Mouse (Mus musculus): ENCODE data around the gene Wdr72. TPM values are rescaled to one million over a fixed set of nuclear protein-coding genes. Genes with fewer than 3 reads are reported as not detected.
A peak's percentile ranks its signal among the peaks of the same experiment; 100 is the strongest.

Gene Wdr72
- total and polyA plus RNA-seq, 2 experiments from 2014 or later: 0.27 to 0.42 TPM

GRCm38 (mm10) chr9:74286210-74286609 lies 176.1 kb downstream of the Wdr72 start:
- peak; percentile 74 for TF ChIP-seq CTCF (IDR thresholded peaks at IDR 0.05)
- Histone ChIP-seq H3K27me3 (ENCODE audit: insufficient read depth, low read length) (no peaks in the 10 kb centered on the region), H3K36me3 (ENCODE audit: insufficient read depth, low read length) (no peaks in the 10 kb centered on the region), H3K4me3 (ENCODE audit: low read depth, low read length) (no peak overlapping the region), H3K27ac (ENCODE audit: low read depth, low read length) (peak overlapping the region; percentile 4; the same call in 1 of the 2 replicates), H3K9me3 (ENCODE audit: low read length) (no peaks in the 10 kb centered on the region), H3K4me1 (ENCODE audit: insufficient read depth, low read length) (no peaks in the 10 kb centered on the region), H3K9ac (replicated peaks; ENCODE audit: low read length, poor library complexity, severe bottlenecking) (no peak overlapping the region), H3K4me2 (ENCODE audit: low read depth, low read length, poor library complexity, severe bottlenecking) (no peak overlapping the region)
- 47% methylated on average over 2 of the region's 2 CpGs for WGBS
- ATAC-seq (ENCODE audit: low FRiP score) (no peak), DNase-seq (ENCODE audit: low spot score) (peak; percentile 70)

GRCm38 (mm10) chr9:74294479-74294878 lies 184.3 kb downstream of the Wdr72 start:
- no peak for TF ChIP-seq CTCF (IDR thresholded peaks at IDR 0.05)
- H3K27ac ChIP-seq (ENCODE audit: low read depth, low read length): no peak overlapping the region

GRCm38 (mm10) chr9:74318771-74319170 lies 208.6 kb downstream of the Wdr72 start:
- H3K27ac ChIP-seq (ENCODE audit: low read depth, low read length): no peak overlapping the region
- H3K4me1 ChIP-seq (ENCODE audit: insufficient read depth, low read length): no peaks in the 10 kb centered on the region
- ATAC-seq (ENCODE audit: low FRiP score): no peak
- no peaks in the 10 kb centered on the region for H3K27me3 ChIP-seq (ENCODE audit: insufficient read depth, low read length)
- no peaks in the 10 kb centered on the region for H3K36me3 ChIP-seq (ENCODE audit: insufficient read depth, low read length)
- H3K4me3 ChIP-seq (ENCODE audit: low read depth, low read length): no peak overlapping the region
- 95% methylated on average over 1 of the region's 1 CpGs for WGBS
- no peak overlapping the region for H3K9ac ChIP-seq (replicated peaks; ENCODE audit: low read length, poor library complexity, severe bottlenecking)
- no peaks in the 10 kb centered on the region for H3K9me3 ChIP-seq (ENCODE audit: low read length)
- DNase-seq (ENCODE audit: low spot score): no peak
- H3K4me2 ChIP-seq (ENCODE audit: low read depth, low read length, poor library complexity, severe bottlenecking): no peak overlapping the region
- TF ChIP-seq CTCF (IDR thresholded peaks at IDR 0.05): no peak

More at GRCm38 (mm10) chr9:74294479-74294878, 184.3 kb downstream of the Wdr72 start:
- WGBS: 83% methylated on average over 3 of the region's 3 CpGs
- no peak overlapping the region for H3K4me2 ChIP-seq (ENCODE audit: low read depth, low read length, poor library complexity, severe bottlenecking)
- H3K4me3 ChIP-seq (ENCODE audit: low read depth, low read length): no peak overlapping the region
- ATAC-seq (ENCODE audit: low FRiP score) (no peak), DNase-seq (ENCODE audit: low spot score) (no peak)
- no peaks in the 10 kb centered on the region for H3K36me3 ChIP-seq (ENCODE audit: insufficient read depth, low read length)
- H3K9ac ChIP-seq (replicated peaks; ENCODE audit: low read length, poor library complexity, severe bottlenecking): no peak overlapping the region
- no peaks in the 10 kb centered on the region for H3K4me1 ChIP-seq (ENCODE audit: insufficient read depth, low read length)
- no peaks in the 10 kb centered on the region for H3K27me3 ChIP-seq (ENCODE audit: insufficient read depth, low read length)
- H3K9me3 ChIP-seq (ENCODE audit: low read length): no peaks in the 10 kb centered on the region

GRCm38 (mm10) chr9:74324089-74324924 lies 214.2 kb downstream of the Wdr72 start:
- no peak overlapping the region for H3K4me2 ChIP-seq (ENCODE audit: low read depth, low read length, poor library complexity, severe bottlenecking)
- no peaks in the 10 kb centered on the region for H3K9me3 ChIP-seq (ENCODE audit: low read length)
- no peaks in the 10 kb centered on the region for H3K36me3 ChIP-seq (ENCODE audit: insufficient read depth, low read length)
- no peaks in the 10 kb centered on the region for H3K27me3 ChIP-seq (ENCODE audit: insufficient read depth, low read length)
- ATAC-seq (ENCODE audit: low FRiP score) (no peak), DNase-seq (ENCODE audit: low spot score) (no peak)
- H3K27ac ChIP-seq (ENCODE audit: low read depth, low read length): no peak overlapping the region
- no peak overlapping the region for H3K9ac ChIP-seq (replicated peaks; ENCODE audit: low read length, poor library complexity, severe bottlenecking)
- no peak overlapping the region for H3K4me3 ChIP-seq (ENCODE audit: low read depth, low read length)
- no peaks in the 10 kb centered on the region for H3K4me1 ChIP-seq (ENCODE audit: insufficient read depth, low read length)
- WGBS: 83% methylated on average over 11 of the region's 11 CpGs
- no peak for TF ChIP-seq CTCF (IDR thresholded peaks at IDR 0.05)

- no peak for TF ChIP-seq CTCF (IDR thresholded peaks at IDR 0.05)
- 65% methylated on average over 3 of the region's 3 CpGs for WGBS
- DNase-seq (ENCODE audit: low spot score): no peak
- ATAC-seq (ENCODE audit: low FRiP score): no peak
- H3K27me3 ChIP-seq (ENCODE audit: insufficient read depth, low read length): no peaks in the 10 kb centered on the region
- H3K4me2 ChIP-seq (ENCODE audit: low read depth, low read length, poor library complexity, severe bottlenecking): no peak overlapping the region
- H3K4me1 ChIP-seq (ENCODE audit: insufficient read depth, low read length): no peaks in the 10 kb centered on the region
- H3K36me3 ChIP-seq (ENCODE audit: insufficient read depth, low read length): no peaks in the 10 kb centered on the region
- no peak overlapping the region for H3K4me3 ChIP-seq (ENCODE audit: low read depth, low read length)
- no peaks in the 10 kb centered on the region for H3K9me3 ChIP-seq (ENCODE audit: low read length)
- no peak overlapping the region for H3K27ac ChIP-seq (ENCODE audit: low read depth, low read length)
- H3K9ac ChIP-seq (replicated peaks; ENCODE audit: low read length, poor library complexity, severe bottlenecking): no peak overlapping the region
Measured at GRCm38 (mm10) chr9:74324925-74325295, 214.8 kb downstream of the Wdr72 start.

GRCm38 (mm10) chr9:74325981-74326380 lies 215.8 kb downstream of the Wdr72 start:
- Histone ChIP-seq H3K4me1 (ENCODE audit: insufficient read depth, low read length) (no peaks in the 10 kb centered on the region), H3K27me3 (ENCODE audit: insufficient read depth, low read length) (no peaks in the 10 kb centered on the region), H3K9ac (replicated peaks; ENCODE audit: low read length, poor library complexity, severe bottlenecking) (no peak overlapping the region), H3K9me3 (ENCODE audit: low read length) (no peaks in the 10 kb centered on the region), H3K36me3 (ENCODE audit: insufficient read depth, low read length) (no peaks in the 10 kb centered on the region), H3K4me3 (ENCODE audit: low read depth, low read length) (no peak overlapping the region), H3K4me2 (ENCODE audit: low read depth, low read length, poor library complexity, severe bottlenecking) (no peak overlapping the region), H3K27ac (ENCODE audit: low read depth, low read length) (no peak overlapping the region)
- DNase-seq (ENCODE audit: low spot score): no peak
- TF ChIP-seq CTCF (IDR thresholded peaks at IDR 0.05): no peak
- ATAC-seq (ENCODE audit: low FRiP score): no peak
- 89% methylated on average over 1 of the region's 1 CpGs for WGBS
